Mouse (Mus musculus) CD4-positive naive resting alpha-beta T cell, adult 57 days (primary cell): ENCODE data around the gene Map3k19. TPM values are rescaled to one million over a fixed set of nuclear protein-coding genes. Genes with fewer than 3 reads are reported as not detected.

ENCODE experiments used
- total RNA-seq: library from RNA; stranded (reverse); gene quantifications from one replicate; pipeline ENCODE4 v1.2.4, GENCODE M21; 2023

Map3k19 gene
- 0.62 TPM for total RNA-seq

DNA sequence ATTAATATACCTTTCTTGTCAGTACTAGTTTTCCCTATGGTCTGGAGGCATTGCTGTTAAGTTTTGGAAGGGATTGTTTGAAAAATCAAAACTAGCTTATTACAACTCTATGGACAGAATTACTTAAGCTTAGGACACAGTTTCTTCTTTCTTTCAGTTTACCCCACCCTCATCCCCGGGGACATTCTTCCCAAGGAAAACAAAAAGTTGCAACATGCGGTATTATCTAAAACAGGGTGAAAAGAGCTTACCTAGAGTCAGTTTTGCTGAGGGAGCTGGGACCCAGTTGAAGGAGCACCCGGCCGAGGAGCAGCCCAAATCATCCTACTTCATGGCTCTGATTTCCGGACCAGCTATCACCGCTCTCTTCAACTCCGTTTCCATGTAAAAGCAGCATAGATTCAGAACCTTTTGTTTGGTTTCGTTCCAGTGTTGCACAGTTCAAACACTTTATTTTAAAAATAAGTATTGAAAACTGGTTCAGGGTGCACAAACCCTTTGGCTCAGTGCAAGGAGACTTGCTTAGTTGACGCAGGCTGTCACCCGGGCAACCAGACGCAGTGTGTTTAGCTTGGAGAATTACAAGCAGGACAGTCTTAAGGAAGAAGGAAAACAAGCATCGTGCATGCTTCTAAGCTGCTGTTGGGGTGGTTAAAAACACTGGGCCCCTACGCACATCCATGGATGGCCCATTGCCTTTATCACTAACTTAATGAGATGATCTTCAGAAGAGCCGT is at the start of gene Map3k19:
Gene Map3k19, minus strand, starts transcription at position 546 of the 737 bp plus-strand sequence.

DNA sequence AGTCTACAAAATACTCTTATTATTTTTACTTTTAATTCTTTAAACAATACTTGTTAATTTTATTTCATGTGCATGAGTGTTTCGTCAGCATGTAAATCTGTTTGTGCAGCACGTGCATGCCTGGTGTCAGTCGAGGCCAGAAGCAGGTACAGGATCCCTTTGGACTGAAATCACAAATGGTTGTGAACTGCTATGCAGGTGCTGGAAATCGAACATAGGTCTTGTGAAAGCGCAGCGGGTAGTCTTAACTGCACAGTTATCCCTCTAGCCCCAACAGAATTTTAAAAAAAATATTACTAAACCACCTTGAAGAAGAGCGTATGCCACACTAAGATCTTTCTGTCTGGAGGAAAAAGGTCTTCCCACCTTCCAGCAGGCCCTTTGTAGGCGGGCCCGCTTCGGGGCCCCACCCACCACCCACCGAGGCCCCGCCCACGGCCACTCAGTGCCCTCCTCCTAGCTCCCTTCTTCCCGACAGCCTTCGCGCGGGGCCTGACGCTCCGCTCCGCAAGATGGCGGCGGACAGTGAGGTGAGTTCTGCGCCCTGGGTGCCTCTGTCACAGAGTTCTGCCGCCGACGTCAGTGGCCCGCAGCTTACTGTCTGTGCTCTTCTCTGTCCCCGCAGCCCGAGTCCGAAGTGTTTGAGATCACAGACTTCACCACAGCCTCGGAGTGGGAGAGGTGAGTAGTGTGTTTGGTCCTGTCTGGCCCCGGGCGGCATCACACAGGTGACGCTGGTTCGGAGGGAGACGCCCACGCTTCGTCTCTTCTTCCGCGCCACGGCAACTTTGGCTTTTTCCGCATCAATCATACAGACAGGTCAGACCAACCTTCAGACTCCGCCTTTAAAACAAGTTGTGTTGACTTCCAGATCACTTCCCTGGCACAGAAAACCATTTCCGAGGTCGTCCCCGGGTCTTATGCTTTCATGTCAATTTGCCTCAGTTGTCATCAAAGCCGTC is 13.8 kb upstream of the Map3k19 start, which contains the start of gene Rab3gap1:
Gene Rab3gap1, plus strand, starts transcription at position 474 of the 962 bp plus-strand sequence.

GRCm38 (mm10) chr1:127773803-127774500 is 80.9 kb downstream of the Map3k19 start, which contains the start of gene Ccnt2:
Gene Ccnt2, plus strand, starts transcription at chr1:127774164.

Other genes with a start within 250 kb of the Map3k19 start
- 1.7 TPM for gene Tmem163, start 175.5 kb downstream of the Map3k19 start, total RNA-seq
- gene Acmsd, start 125.6 kb downstream of the Map3k19 start, total RNA-seq, result not detected
- 95.7 TPM for gene Ccnt2, start 80.9 kb downstream of the Map3k19 start, total RNA-seq
- gene Rab3gap1, start 13.7 kb upstream of the Map3k19 start, total RNA-seq, result 66.3 TPM
- gene Zranb3, start 248.0 kb upstream of the Map3k19 start, total RNA-seq, result 1.7 TPM
- 120 TPM for gene R3hdm1, start 248.3 kb upstream of the Map3k19 start, total RNA-seq